8 mouse cellular contexts compared by ENCODE assay signal in genomic region chr5:66337025-66337968, GRCm38 (mm10).
DNase-seq lines count a peak whose midpoint lies in the region; ATAC-seq and TF ChIP-seq lines count a peak whose summit lies in the region.

No protein-coding gene starts in this region.

- WGBS in embryonic facial prominence, embryonic 15.5 days = 4% methylated on average over 38 of the region's 38 CpGs
- WGBS in heart, postnatal 0 days = 16% methylated on average over 38 of the region's 38 CpGs
- whole genome bisulfite sequencing in kidney, postnatal 0 days = 9% methylated on average over 34 of the region's 38 CpGs
- WGBS in small intestine, adult 2 months = 19% methylated on average over 38 of the region's 38 CpGs

- no peak for DNase-seq in CH12.LX (ENCODE audit: extremely low read depth)
- peak; percentile 70 to 74 for DNase-seq in adrenal gland, postnatal 36 days
- DNase-seq in heart, postnatal 0 days (ENCODE audit: low spot score) = peak; percentile 35
- peak; percentile 70 for DNase-seq in kidney, postnatal 0 days (ENCODE audit: low spot score)
- peak; percentile 57 for DNase-seq in lung, postnatal 36 days
- no peak for DNase-seq in spleen, adult 12 weeks (ENCODE audit: low spot score)

- H3K79me2 ChIP-seq in CH12.LX (replicated peaks; ENCODE audit: control insufficient read depth, extremely low read depth, insufficient read depth, poor library complexity, severe bottlenecking) = no peaks in the 10 kb centered on the region

- H3K4me1 ChIP-seq in CH12.LX (ENCODE audit: control insufficient read depth in 1 of 2, insufficient read depth in 2 of 2) = peaks cover 2 to 24% of the 10 kb centered on the region in 2 experiments; a peak in 3 of 4 replicates
- H3K4me1 ChIP-seq in embryonic facial prominence, embryonic 15.5 days = peaks cover 18% of the 10 kb centered on the region
- peaks cover 16% of the 10 kb centered on the region for H3K4me1 ChIP-seq in heart, postnatal 0 days (ENCODE audit: control insufficient read depth, insufficient read depth)
- H3K4me1 ChIP-seq in kidney, postnatal 0 days (replicated peaks; ENCODE audit: insufficient read depth, low read length) = peaks cover 11% of the 10 kb centered on the region; the same call in 1 of the 2 replicates
- H3K4me1 ChIP-seq in small intestine, adult 2 months (ENCODE audit: control insufficient read depth, insufficient read depth, insufficient read length, low read length) = peaks cover 14% of the 10 kb centered on the region

- no peak for TF ChIP-seq CTCF in CH12.LX (conservative IDR thresholded peaks at IDR 0.05 in 1 of 2, IDR thresholded peaks at IDR 0.05 in 1 of 2; ENCODE audit: low read depth in 2 of 2, low read length in 2 of 2)
- TF ChIP-seq CTCF in heart, postnatal 0 days (IDR thresholded peaks at IDR 0.05; ENCODE audit: low read depth) = no peak
- TF ChIP-seq CTCF in kidney, postnatal 0 days (IDR thresholded peaks at IDR 0.05; ENCODE audit: low read depth) = no peak
- no peak for TF ChIP-seq CTCF in small intestine, adult 2 months (IDR thresholded peaks at IDR 0.05; ENCODE audit: extremely low read depth, insufficient read length, insufficient replicate concordance, low read depth, low read length)

- TF ChIP-seq RAD21 in CH12.LX (IDR thresholded peaks at IDR 0.05; ENCODE audit: low read depth, low read length) = no peak

- H3K9me3 ChIP-seq in CH12.LX (replicated peaks; ENCODE audit: low read length) = no peaks in the 10 kb centered on the region
- no peaks in the 10 kb centered on the region for H3K9me3 ChIP-seq in embryonic facial prominence, embryonic 15.5 days (replicated peaks)
- no peaks in the 10 kb centered on the region for H3K9me3 ChIP-seq in heart, postnatal 0 days (replicated peaks; ENCODE audit: control insufficient read depth, low read length)
- H3K9me3 ChIP-seq in kidney, postnatal 0 days (replicated peaks; ENCODE audit: low read length) = no peaks in the 10 kb centered on the region

- in situ Hi-C loops in CH12.LX (cut with MboI; ENCODE audit: low pct_ligation_motif_present, low pct_unique_long_range_greater_than_20kb, low sequenced_read_pairs) = no loop called here

- no peak overlapping the region for H3K27ac ChIP-seq in CH12.LX (ENCODE audit: insufficient read depth, low read depth)
- no peak overlapping the region for H3K27ac ChIP-seq in embryonic facial prominence, embryonic 15.5 days (replicated peaks)
- peak overlapping the region; percentile 75 for H3K27ac ChIP-seq in heart, postnatal 0 days (ENCODE audit: low read depth)
- no peak overlapping the region for H3K27ac ChIP-seq in kidney, postnatal 0 days
- no peak overlapping the region for H3K27ac ChIP-seq in small intestine, adult 2 months (ENCODE audit: insufficient read depth, low read depth, low read length)

- TF ChIP-seq EP300 in CH12.LX (IDR thresholded peaks at IDR 0.05; ENCODE audit: low read length) = no peak
- no peak for TF ChIP-seq EP300 in heart, postnatal 0 days (IDR thresholded peaks at IDR 0.05; ENCODE audit: low read depth)

- no peak for TF ChIP-seq POLR2A in CH12.LX (IDR thresholded peaks at IDR 0.05; ENCODE audit: low read depth, low read length)
- TF ChIP-seq POLR2A in small intestine, adult 2 months (IDR thresholded peaks at IDR 0.05; ENCODE audit: low read depth, low read length) = no peak

- peak; percentile 13; the same call in 1 of the 2 replicates for ATAC-seq in embryonic facial prominence, embryonic 15.5 days (ENCODE audit: insufficient number of reproducible peaks, low FRiP score, low TSS enrichment, low read depth)
- peak; percentile 85 for ATAC-seq in heart, postnatal 0 days (ENCODE audit: insufficient read depth, low read depth)
- ATAC-seq in kidney, postnatal 0 days (replicated peaks; ENCODE audit: low FRiP score, low read depth) = peak; percentile 80

- no peaks in the 10 kb centered on the region for H3K36me3 ChIP-seq in CH12.LX (replicated peaks in 1 of 2; ENCODE audit: control insufficient read depth in 1 of 2, insufficient read depth in 1 of 2, low read length in 1 of 2)
- no peaks in the 10 kb centered on the region for H3K36me3 ChIP-seq in embryonic facial prominence, embryonic 15.5 days
- no peaks in the 10 kb centered on the region for H3K36me3 ChIP-seq in heart, postnatal 0 days (replicated peaks; ENCODE audit: control insufficient read depth, insufficient read depth, low read length)
- H3K36me3 ChIP-seq in kidney, postnatal 0 days (ENCODE audit: insufficient read depth, low read length) = no peaks in the 10 kb centered on the region
- H3K36me3 ChIP-seq in small intestine, adult 2 months (ENCODE audit: control insufficient read depth, insufficient read depth, low read length) = no peaks in the 10 kb centered on the region

- peak overlapping the region in 2 of 3 experiments; percentile 6 to 39 for H3K4me3 ChIP-seq in CH12.LX (replicated peaks in 1 of 3; ENCODE audit: low read depth in 2 of 3, low read length in 2 of 3, poor library complexity in 1 of 3)
- peak overlapping the region; percentile 41 for H3K4me3 ChIP-seq in embryonic facial prominence, embryonic 15.5 days (replicated peaks)
- peak overlapping the region; percentile 52 for H3K4me3 ChIP-seq in heart, postnatal 0 days (ENCODE audit: low read depth, low read length)
- peak overlapping the region; percentile 25 for H3K4me3 ChIP-seq in kidney, postnatal 0 days (replicated peaks; ENCODE audit: low read depth, low read length)
- H3K4me3 ChIP-seq in small intestine, adult 2 months (ENCODE audit: low read depth, low read length) = peak overlapping the region; percentile 50

- no peaks in the 10 kb centered on the region for H3K27me3 ChIP-seq in CH12.LX (replicated peaks)
- H3K27me3 ChIP-seq in embryonic facial prominence, embryonic 15.5 days = no peaks in the 10 kb centered on the region
- no peaks in the 10 kb centered on the region for H3K27me3 ChIP-seq in heart, postnatal 0 days (ENCODE audit: control insufficient read depth, insufficient read depth, low read length)
- H3K27me3 ChIP-seq in kidney, postnatal 0 days (ENCODE audit: insufficient read depth, low read length) = no peaks in the 10 kb centered on the region
- no peaks in the 10 kb centered on the region for H3K27me3 ChIP-seq in small intestine, adult 2 months (ENCODE audit: control insufficient read depth, insufficient read depth, low read length)

- peak overlapping the region; percentile 68 for H3K4me2 ChIP-seq in CH12.LX (ENCODE audit: insufficient read depth, low read depth, poor library complexity, severe bottlenecking)
- peak overlapping the region; percentile 86 for H3K4me2 ChIP-seq in embryonic facial prominence, embryonic 15.5 days (replicated peaks)
- peak overlapping the region; percentile 71 for H3K4me2 ChIP-seq in heart, postnatal 0 days (ENCODE audit: low read depth, low read length)
- H3K4me2 ChIP-seq in kidney, postnatal 0 days (ENCODE audit: low read length) = peak overlapping the region; percentile 66

- H3K9ac ChIP-seq in CH12.LX (ENCODE audit: insufficient read depth, low read depth) = no peak overlapping the region
- no peak overlapping the region for H3K9ac ChIP-seq in embryonic facial prominence, embryonic 15.5 days
- peak overlapping the region; percentile 50; the same call in 1 of the 2 replicates for H3K9ac ChIP-seq in heart, postnatal 0 days (replicated peaks; ENCODE audit: low read depth, low read length)
- H3K9ac ChIP-seq in kidney, postnatal 0 days (ENCODE audit: low read depth, low read length) = no peak overlapping the region

- dilution Hi-C loops in CH12.LX (cut with MboI; ENCODE audit: extremely low pct_ligation_motif_present, extremely low pct_unique_long_range_greater_than_20kb, low sequenced_read_pairs) = no loop called here

TF ChIP-seq in CH12.LX, 34 proteins besides CTCF, POLR2A, EP300 and RAD21:
- TF ChIP-seq TCF12 (IDR thresholded peaks at IDR 0.05; ENCODE audit: low read depth, low read length) (0 out of 2 replicates have a peak, but pooled peaks have one; percentile 16), NRF1 (IDR thresholded peaks at IDR 0.05; ENCODE audit: low read depth, low read length) (no peak), POLR2AphosphoS2 (IDR thresholded peaks at IDR 0.05; ENCODE audit: low read depth, low read length) (no peak)

Comparison
In these comparisons a context has a peak if more than half of its experiments do, and no peak if none do; other contexts are left out.
1. DNase-seq: peak in adrenal gland, postnatal 36 days (2 of 2), heart, postnatal 0 days (single experiment), kidney, postnatal 0 days (single experiment) and lung, postnatal 36 days (single experiment); none in CH12.LX (single experiment) and spleen, adult 12 weeks (single experiment).
2. ATAC-seq: peak in every context shown above with its lines; median percentile 85 in heart, postnatal 0 days; 80 in kidney, postnatal 0 days; 13 in embryonic facial prominence, embryonic 15.5 days.
3. Peak in every context shown above with its lines, with median percentiles within 50 percentile points of each other: H3K4me2 ChIP-seq and H3K4me3 ChIP-seq.